Mouse (Mus musculus) right cerebral cortex, postnatal 14 days (tissue): ENCODE measurements around the gene Fam216a.
"Not testable (repeated sequence)": the region's sequence is repeated elsewhere in the genome, so short reads cannot be mapped to it uniquely, and the experiment has no call there.

ENCODE experiments used
- DNase-seq: peaks from one replicate; pipeline ENCODE4 v3.0.0; 2022

The Fam216a gene

GRCm38 (mm10) chr5:122372192-122372769, at the start of gene Fam216a:
TSS of gene Fam216a (minus strand) at chr5:122372364.
- peak; percentile 99 for DNase-seq

DNA sequence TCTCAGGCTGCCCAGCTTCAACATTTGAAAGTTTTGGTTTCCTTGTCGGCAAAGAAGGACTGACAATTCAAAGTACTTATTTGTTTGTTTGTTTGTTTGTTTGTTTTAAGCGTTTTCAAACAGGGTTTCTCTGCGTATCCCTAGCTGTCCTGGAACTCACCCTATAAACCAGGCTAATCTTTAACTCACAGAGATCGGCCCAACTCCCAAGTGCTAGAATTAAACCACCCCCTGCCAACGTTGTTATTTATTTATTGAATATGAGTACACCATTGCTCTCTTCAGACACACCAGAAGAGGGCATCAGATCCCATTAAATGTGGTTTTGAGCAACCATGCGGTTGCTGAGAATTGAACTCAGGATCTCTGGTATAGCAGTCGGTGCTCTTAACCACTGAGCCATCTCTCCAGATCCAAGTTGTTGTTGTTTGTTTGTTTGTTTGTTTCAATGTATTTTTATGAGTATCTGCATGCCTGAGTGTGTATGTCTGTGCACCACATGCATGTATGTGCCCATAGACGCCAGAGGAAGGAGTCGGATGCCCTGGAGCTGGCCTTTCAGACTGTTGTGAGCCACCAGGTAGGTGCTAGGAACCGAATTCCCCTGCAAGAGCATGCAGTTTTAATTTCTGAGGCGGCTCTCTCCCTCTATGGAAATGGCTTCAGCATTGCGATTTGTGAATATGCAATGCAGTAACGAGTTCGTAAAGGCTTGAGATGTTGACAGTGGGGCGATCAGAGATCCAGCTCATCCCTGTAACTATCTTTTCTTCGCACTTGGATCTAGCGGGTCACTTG, 49.3 kb upstream of the Fam216a start, which contains the start of gene Anapc7:
TSS of gene Anapc7 (plus strand) at position 423 of the 798 bp plus-strand sequence.
- DNase-seq = no peak

GRCm38 (mm10) chr5:122420676-122421075, 48.5 kb upstream of the Fam216a start:
- not testable (repeated sequence) for DNase-seq

DNA sequence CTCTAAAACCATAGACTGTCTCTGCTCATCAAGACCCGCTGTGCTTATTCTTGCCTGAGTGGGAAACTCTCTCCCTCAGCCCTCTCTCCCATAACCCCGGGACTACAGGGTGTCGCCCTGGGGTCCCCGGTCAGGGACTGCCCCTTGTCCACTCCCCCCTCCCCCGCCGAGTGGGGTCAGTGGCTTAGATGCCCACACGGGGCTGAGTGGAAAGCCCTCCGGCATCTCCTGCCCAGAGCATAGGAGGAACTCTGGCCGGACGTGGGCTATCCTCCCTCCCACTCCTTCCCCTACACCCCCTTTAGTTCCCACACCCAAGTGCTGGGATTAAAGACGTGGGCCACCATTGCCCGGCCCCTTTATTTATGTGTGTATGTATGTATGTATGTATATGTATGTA, 43.3 kb upstream of the Fam216a start:
- no peak for DNase-seq

GRCm38 (mm10) chr5:122414351-122414750, 42.2 kb upstream of the Fam216a start:
- DNase-seq = no peak

DNA sequence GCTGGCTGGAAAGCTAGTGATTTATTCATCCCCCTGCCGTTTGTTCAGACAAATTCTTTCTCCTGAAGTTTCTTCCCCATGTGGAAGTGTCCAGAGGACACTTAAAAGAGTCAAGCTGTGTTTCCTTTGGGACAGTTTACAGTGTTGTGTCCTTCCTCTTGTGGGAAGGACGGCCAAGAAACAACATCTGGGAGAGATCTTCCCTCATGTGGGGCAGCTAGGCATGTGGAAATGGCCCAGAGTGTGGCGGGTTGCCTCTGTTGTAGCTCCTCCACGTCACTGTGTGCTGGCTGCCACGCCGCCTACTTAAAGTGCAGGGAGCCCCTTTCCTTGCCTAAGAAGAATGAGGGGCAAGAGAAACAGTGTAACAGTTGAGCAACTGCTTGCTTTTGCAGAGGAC, 40.7 kb upstream of the Fam216a start:
- DNase-seq = no peak

DNA sequence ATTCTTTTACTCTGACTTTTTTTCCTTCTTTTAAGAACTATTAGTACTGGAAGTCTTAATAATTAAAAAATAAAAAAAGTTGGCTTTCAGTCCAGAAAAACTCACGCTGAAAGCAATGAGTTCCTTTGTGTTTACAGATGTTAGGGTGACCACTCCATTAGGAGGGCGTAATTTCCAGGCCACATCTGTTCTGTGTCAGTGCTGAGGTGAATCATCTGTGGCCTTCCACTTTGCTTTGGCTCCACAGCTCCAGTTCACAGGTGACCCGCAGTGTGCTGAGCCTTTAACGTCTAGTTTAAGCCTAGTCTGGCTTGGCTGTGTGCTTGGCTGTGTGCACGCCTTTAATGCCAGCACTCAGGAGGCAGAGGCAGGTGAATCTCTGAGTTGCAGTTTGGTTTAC, 39.7 kb upstream of the Fam216a start:
- DNase-seq = no peak

DNA sequence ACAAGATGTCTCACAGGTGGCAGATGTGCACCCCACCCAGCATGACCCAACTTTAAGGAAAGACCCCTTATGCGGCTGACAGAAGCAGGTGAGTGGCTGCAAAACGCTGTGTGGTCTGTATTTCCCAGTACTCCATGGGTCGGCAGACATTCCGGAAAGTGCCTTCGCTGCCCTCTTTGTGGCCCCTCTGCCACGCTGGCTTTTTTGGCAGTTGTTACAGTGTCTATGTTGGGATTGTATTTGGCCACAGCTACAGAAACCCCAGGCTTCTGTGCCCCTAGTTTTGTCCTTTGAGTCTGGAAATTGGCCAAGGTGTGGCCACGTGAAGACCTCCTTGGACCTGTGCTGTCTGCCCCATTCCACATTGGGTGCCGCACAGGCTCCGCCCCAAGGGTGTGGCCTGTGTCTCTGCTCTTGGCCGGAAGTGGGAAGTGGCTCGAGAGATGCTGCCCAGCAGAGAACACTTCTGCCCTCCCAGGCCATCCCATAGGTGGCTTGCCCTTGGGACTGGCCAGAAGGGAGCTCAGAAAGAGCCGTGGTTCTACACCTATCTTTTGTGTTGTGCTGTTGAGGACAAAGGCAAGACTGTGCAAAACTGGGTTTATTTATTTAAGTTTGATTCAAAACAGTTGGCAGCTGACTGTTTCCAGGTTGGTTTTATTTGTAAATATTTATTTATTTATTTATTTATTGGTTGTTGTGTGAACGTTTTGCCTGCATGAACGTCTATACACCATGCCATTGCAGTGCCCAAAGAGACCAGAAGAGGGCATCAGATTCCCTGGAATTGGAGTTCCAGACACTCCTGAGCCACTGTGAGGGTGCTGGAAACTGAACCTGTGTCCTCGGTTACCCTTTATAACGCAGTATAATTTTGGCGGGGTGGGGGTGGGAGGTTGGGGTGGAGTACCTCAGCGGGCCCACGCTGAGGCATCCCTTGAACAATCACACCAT, 37.8 kb upstream of the Fam216a start:
- no peak for DNase-seq

- DNase-seq = no peak
These were observed 33.4 kb upstream of the Fam216a start for GRCm38 (mm10) chr5:122405537-122405936.

- no peak for DNase-seq
These were observed 31.2 kb upstream of the Fam216a start for GRCm38 (mm10) chr5:122403362-122403761.

- no peak for DNase-seq
These were observed 30.6 kb upstream of the Fam216a start for GRCm38 (mm10) chr5:122402772-122403171.

GRCm38 (mm10) chr5:122402160-122402559, 30.0 kb upstream of the Fam216a start:
- DNase-seq = no peak

DNA sequence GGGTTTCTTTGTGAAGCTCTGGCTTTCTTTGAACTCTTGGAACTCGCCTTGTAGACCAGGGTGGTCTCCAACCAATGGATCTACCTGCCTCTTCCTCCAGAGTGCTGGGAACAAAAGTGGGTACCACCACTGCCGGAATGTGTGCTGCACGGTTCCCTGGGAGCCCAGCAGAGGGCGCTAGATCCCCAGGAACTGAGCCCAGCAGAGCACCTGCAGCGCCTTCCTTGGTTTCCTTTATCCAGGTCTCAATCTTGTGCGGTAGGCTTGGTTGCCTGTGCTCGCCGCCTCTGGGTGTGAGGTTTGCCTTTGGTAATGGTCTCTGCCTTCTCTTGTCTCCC, 29.1 kb upstream of the Fam216a start:
- peak; percentile 73 for DNase-seq

DNA sequence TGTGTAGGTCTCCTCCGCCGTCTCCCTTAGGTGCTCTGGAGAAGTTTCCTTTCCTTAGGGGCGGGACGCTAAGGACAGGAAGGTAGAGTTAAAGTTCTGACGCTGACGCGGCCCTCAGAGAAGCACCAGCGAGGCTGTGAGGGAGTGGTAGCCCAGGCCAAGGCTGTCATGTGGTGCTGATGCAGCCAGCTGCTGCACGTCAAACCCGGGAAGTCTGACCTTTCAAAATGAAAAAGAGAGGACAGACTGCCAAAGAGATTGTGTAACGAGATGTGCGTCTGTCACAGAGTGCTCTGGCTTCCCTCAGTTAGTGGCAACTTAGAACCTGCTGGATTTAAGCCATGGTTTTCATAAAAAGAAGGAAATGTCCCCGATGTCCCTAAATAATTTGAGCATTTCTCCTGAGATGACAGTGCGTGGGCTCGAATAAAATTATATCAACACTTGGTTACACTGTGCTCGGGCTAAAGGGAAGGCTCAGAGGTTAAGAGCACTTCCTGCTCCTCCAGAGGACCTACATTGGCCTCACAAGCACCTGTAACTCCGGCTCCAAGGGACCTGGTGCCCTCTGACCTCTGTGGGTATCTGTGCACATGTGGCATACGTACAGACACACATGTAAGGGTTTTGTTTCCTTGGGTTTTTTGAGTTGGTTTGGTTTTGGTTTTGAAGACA, 28.6 kb upstream of the Fam216a start:
- DNase-seq = peak; percentile 36

GRCm38 (mm10) chr5:122399871-122400270, 27.7 kb upstream of the Fam216a start:
- no peak for DNase-seq

DNA sequence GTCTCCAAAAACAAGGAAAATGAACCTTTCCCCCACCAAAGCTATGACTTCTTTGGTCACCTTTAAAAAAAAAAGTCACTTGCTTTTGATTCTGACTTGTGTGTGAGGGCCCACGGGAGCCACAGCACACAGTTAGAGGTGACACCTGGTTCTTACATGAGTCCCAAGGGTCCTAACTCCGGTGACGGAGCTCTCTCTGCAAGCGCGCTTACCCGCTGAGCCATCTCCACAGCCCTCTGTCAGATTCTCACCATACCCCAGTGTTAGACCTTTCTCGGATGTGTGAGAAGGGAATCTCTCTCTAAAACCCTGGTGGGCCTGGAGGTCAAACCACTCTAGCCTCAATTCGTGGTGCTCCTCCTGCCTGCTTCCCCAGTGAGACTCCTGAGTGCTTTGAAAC, 25.3 kb upstream of the Fam216a start:
- DNase-seq = no peak

DNA sequence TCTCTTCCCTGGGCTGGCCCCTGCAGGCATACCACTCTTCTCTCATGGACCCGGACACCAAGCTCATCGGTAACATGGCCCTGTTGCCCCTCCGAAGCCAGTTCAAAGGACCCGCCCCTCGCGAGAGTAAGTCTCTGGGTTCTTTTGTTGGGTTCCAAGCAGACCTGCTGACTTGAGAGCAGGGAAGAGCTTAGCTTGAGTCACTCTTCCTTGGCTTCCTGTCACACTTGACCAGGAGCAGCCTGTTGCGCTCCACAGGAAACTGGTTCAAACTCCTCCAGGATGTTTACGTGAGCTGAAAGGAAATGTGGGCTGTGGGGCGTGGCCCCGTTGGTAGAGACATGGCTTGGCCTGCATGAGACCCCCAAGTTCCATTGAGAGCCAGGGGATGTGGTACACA, 24.6 kb upstream of the Fam216a start:
- DNase-seq = no peak

GRCm38 (mm10) chr5:122393887-122394286, 21.7 kb upstream of the Fam216a start:
- peak; percentile 76 for DNase-seq

DNA sequence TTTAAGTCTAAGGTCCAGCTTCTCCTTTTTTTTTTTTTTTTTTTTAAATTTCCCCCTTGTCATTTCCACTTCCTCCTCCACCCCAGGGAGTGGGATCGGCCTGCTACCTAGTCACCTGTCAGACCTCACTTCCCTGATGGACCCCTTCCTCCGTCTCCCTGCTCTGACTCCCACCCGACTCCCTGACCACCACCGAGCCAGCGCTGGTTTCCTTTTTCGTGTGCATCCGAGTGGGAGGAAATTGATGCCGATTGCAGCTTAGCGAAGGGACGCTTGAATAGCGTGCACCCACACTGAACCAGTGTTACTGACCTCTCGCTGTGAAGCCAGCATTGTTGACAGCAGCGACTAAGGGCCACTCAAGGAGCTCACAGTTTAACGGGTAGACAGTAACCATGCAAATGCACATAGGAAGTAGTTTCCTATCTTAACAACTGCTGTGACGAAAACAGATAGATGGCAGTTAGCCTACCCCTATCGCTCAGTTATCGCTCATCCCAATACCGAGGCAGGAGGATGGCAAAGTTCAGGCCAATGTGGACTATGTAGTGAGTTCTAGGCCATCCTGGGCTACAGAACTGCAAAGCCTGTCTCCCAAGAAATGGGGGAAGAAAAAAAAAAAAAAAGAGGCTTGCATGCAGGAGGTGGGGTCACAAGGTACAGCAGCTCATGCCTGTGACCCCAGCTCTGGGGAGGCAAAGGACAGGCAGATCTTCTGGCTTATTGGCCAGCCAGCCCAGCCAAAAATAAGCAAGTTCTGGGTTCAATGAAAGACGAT, 20.3 kb upstream of the Fam216a start:
- DNase-seq = peak; percentile 22

DNA sequence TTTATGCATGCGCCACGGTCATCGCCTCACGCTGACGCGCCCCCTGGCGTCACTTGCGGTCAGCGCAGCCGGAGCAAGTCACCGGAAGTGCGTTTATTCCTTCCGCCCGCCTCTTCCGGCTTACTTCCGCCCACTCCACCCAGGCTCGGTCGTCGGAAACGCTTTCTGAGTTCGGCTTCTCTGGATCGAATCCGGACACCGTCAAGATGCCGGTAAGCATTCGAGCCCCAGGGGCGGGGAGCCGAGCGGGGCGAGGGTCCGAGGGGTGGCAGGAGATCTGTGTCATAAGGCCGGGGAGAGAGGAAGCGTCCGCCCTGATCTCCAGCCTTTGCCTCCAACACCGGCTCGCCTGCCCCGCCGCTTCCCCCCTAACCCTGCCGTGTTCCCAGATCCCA, 19.6 kb upstream of the Fam216a start, which contains the start of gene Arpc3:
TSS of gene Arpc3 (plus strand) at position 93 of the 395 bp plus-strand sequence.
- peak; percentile 94 for DNase-seq

DNA sequence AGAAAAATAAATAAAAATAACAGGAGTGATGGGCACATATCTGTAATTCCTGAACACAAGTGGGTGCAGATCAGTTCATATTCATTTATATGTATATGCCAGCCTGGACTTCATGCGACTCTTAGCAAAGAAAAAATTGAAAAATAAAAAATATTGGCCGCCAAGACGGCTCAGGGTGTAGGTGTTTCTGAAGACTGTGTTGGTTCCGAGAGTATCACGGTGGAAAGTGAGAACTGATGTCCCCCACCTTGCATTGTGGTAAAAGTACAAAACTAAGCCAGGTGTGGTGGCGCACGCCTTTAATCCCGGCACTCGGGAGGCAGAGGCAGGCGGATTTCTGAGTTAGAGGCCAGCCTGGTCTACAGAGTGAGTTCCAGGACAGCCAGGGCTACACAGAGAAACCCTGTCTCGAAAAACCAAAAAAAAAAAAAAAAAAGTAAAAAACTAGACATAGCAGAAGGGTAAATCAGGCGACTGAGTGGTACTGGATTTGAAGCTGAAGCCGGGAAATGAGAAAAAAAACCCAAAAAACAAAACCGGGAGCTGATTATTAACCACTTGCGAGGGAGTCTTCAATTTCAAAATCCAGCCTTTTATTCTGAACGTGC, 19.1 kb upstream of the Fam216a start:
- DNase-seq = no peak

DNA sequence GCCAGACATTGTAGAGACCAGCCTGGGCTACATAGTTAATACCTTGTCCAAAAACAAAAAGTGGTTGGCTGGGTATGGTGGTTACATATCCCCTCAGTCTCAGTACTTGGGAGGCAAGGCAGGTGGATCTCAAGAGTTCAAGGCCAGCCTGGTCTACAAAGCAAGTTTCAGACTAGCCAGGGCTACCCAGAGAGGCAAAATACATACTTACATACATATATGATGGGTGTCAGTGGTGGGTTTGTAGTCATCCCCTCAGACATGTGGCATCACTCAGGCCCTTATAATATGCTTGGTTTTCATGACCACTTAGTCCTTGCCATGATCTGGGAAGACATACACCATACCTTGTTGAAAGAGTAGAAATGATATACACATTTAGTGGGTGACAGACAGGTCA, 18.5 kb upstream of the Fam216a start:
- no peak for DNase-seq
